Mouse (Mus musculus): ENCODE measurements around the gene Olfr1410.

GRCm38 (mm10) chr1:92596019-92596418, 9.6 kb upstream of the Olfr1410 start:
- no peak for TF ChIP-seq CTCF (IDR thresholded peaks at IDR 0.05 in 2 of 3, conservative IDR thresholded peaks at IDR 0.05 in 1 of 3; ENCODE audit: control insufficient read depth in 1 of 3, insufficient read depth in 1 of 3, low read depth in 2 of 3, low read length in 3 of 3, poor library complexity in 1 of 3, severe bottlenecking in 1 of 3)
- TF ChIP-seq GABPA (IDR thresholded peaks at IDR 0.05; ENCODE audit: low read depth, low read length), result no peak
- TF ChIP-seq GATA1 (IDR thresholded peaks at IDR 0.05; ENCODE audit: low read depth, low read length), result no peak
- no peak for TF ChIP-seq MAFK (IDR thresholded peaks at IDR 0.05; ENCODE audit: borderline replicate concordance, low read depth, low read length)
